Mouse (Mus musculus) testis, adult 2 months (tissue): Measurements from ENCODE around the gene Noct.

Experiments
- CTCF ChIP-seq: fragments of 200-500 bp; IDR thresholded peaks from 2 replicates; pipeline ENCODE4 v1.5.1; 2012; ENCODE audit warnings: low read depth, mild to moderate bottlenecking, inconsistent platforms, low read length, moderate library complexity; ENCODE audit not compliant: control insufficient read depth, insufficient read depth, insufficient replicate concordance
- POLR2A ChIP-seq: fragments of 200-500 bp; IDR thresholded peaks from 2 replicates; pipeline ENCODE4 v1.6.1; 2012; ENCODE audit warnings: low read depth, mild to moderate bottlenecking, inconsistent platforms, low read length, moderate library complexity; ENCODE audit not compliant: control insufficient read depth

DNA sequence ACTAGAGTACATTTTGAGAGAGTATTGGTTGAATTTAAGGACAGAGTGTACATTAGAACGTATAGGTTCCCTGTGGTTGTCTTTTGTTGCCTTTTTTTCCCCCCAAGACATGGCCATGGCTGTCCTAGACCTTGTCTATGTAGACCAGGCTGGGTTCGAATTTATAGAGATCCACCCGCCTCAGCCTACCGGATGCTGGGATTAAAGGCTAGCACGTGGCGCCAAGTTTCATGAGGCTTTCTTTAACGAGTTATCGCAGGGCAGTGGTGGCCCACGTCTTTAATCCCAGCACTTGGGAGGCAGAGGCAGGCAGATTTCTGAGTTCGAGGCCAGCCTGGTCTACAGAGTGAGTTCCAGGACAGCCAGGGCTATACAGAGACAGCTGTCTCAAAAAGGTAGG lies 1.7 kb downstream of the Noct start:
- TF ChIP-seq CTCF (no peak), POLR2A (no peak)
